Mouse (Mus musculus): ENCODE measurements around the gene Rasgef1c. TPM values are rescaled to one million over a fixed set of nuclear protein-coding genes. Genes with fewer than 3 reads are reported as not detected.

Gene Rasgef1c
- total RNA-seq, 1 experiment from 2014 or later = 1.3 TPM

- no peak for DNase-seq
These were observed 76.4 kb downstream of the Rasgef1c start for GRCm38 (mm10) chr11:49977963-49978568.

DNA sequence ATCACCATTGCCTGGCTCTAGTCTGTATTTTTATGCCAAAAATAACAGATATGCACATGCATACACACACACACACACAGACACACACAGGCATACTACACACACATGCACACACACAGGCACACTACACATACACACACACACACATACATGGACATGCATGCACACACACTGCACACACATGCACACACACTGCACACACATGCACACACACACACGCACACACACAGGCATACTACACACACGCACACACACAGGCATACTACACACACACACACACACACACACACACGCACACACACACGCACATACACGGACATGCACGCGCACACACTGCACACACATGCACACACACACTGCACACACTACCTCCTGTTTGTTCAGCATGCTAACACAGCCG, 77.3 kb downstream of the Rasgef1c start:
- no peak for DNase-seq

GRCm38 (mm10) chr11:49980681-49981235, 79.1 kb downstream of the Rasgef1c start:
- DNase-seq = no peak

GRCm38 (mm10) chr11:49981321-49981963, 79.8 kb downstream of the Rasgef1c start:
- peak; percentile 8 for DNase-seq

DNA sequence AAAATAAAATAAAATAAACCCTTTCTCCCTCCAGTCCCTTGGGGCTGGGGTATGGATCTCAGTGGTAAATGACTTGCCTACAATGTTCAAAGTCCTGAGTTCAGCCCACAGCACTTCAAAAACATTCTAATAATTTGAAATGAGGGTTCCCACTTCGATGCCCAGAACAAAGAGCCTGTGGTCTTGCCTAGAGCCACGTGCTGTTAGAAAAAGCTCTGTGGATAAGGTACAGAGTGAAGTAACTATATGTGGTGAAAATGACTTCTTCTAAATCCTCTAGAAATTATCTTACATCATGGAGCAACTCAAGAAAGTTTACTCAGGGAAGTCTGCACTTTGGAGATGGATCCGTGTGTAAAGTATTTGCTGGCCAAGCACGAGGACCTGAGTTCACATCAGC, 80.5 kb downstream of the Rasgef1c start:
- DNase-seq = no peak

- DNase-seq = no peak
These were observed 81.2 kb downstream of the Rasgef1c start for GRCm38 (mm10) chr11:49982881-49983280.

- no peak for DNase-seq
These were observed 82.4 kb downstream of the Rasgef1c start for GRCm38 (mm10) chr11:49983875-49984552.

DNA sequence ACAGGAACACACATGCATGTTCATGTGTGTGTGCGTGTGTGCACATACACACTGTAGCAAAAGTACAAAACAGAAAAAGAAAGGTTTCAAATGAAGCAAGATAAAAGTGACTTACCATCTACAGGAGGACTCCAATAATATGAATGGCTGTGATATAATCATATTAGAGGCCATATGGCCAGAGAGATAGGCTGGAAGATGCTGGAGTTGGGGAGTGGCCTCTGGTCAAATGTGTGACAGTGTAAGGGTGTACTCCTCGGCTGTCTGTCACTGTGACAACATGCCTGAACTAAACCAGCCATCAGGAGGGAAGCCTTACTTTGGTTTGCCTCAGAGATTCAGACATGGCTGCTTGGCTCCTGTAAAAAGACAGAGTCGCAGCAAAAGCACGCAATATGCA, 83.4 kb downstream of the Rasgef1c start:
- no peak for DNase-seq

GRCm38 (mm10) chr11:49986277-49987036, 84.8 kb downstream of the Rasgef1c start:
- peak; percentile 83 for DNase-seq

- no peak for DNase-seq
These were observed 92.9 kb downstream of the Rasgef1c start for GRCm38 (mm10) chr11:49994536-49994935.

DNA sequence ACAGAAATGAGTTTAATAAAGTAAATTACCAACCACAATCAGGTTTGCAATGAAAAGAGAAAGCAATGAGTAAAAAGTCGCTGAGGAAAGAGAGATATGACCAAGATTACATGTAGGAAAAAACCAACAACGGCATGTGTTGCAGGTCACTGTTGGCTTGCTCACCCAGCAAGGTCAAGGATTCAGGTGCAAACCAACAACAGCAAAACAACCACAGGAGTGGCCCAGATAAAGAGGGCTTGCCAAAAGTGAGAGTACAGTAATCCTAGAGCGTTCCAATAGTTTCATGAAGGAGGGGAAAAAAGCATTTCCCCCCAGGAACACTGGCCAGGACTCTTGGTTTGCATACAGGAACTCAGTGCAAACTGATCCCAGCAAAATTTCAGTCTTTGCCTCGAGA, 94.8 kb downstream of the Rasgef1c start:
- no peak for DNase-seq

DNA sequence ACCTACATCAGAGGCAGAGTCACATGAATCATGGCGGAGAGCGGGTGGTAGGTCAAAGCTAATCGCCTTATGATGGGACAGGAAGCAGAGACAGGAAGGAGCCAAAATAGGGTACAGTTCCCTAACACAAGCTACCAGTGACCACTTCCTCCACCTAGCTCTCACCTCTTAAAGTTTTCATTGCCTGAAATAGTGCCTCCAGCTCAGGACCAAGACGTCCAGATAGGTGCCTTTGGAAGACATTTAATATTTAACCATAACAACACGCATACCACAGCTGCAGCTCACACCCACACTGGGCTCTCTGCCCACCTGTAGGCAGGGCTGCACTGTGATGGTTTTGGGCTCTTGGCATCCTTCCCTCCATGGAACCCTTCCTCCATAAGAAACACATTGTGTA, 95.7 kb downstream of the Rasgef1c start:
- DNase-seq = no peak

DNA sequence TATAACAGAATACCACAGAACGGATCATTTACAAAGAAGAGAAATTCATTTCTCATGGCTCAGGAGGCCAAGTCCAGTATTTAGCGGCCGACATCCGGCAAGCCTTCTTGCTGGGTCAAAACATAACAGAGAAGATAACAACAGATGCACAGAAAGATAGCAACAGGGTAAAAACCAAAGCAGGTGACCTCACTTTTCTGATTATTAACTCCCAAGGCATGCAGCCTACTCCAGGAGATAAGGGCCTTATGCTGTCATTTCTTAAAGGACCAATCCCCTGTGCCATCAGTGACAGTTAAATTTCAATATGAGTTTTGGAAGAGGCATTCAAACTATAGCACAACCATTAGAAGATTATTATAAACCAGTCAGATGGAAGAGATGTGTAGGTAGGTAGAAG, 101.2 kb downstream of the Rasgef1c start:
- DNase-seq = no peak

DNA sequence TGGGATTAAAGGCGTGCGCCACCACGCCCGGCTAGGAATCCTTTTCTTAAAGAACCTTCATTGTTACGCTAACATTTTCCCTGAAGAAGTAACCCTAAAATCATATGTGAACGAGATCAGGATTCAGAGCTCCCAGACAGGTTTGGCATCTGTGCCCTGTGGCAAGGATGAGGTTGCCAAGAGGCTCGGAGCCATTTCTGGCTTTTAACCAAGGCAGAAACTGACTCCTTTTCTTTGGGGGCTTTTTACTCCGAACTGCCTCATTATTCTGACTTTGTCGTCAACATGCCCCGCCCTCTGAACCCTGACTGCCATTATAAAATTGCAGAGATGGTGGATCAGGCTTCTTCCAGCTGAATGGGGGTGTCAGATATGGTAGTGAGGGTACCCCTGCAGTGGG, 106.1 kb downstream of the Rasgef1c start:
- no peak for DNase-seq

DNA sequence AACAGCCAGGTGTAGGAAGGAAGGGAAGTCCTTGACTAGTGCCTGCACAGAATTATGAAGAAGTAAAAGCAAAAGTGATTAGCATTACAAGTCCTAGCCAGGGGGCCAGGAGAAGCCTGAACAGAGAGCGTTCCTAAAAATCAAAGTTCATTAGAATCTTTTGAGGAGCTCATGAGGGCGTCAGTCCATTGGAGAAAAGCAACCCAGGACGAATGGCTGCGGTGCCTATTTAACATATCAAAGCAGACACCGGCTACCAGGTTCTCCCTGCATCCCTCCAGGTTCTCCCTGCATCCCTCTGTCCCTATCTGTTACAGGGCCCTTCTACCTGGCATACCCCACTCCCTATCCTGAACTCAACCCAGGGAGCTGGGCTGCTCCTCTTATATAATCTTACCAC, 106.6 kb downstream of the Rasgef1c start:
- DNase-seq = no peak

- DNase-seq = no peak
These were observed 111.4 kb downstream of the Rasgef1c start for GRCm38 (mm10) chr11:50013016-50013415.

DNA sequence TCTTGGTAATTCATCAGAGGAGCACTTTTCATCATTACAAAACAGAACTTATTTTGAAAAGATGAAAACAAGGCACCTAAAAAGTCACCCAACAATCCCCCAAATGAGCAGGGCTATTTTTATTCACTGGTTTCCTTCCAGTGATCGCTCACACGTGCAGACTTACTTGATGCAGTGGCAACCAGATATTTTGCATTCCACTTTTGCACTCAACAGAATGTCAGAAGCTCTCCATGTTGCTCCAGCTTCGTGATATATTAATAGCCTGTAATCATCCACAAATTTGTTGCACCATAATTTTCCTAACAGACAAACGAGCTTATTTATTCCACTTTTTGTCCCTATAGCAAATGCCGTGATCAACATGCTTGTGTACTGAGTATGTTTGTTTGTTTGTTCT, 114.9 kb downstream of the Rasgef1c start:
- DNase-seq = no peak

- DNase-seq = no peak
These were observed 115.9 kb downstream of the Rasgef1c start for GRCm38 (mm10) chr11:50017511-50017910.

DNA sequence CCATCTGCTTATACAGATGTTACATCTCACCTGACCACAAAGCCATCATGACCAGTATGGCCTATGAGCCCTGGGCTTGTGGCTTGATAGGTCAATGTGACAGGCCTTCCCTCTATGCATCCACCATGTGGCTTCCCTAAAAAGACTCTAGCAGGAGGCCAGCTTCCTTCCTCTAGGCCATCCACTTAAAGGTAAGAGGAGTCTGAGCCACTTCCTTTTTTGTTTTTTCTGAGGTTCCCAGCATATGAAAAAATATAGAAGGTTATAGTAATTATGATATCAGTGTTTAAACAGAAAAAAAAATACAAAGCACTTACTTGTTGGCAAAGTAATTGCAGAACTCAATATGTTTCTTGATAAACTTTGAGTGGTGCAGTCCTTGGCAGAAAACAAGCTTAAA, 117.2 kb downstream of the Rasgef1c start:
- no peak for DNase-seq

DNA sequence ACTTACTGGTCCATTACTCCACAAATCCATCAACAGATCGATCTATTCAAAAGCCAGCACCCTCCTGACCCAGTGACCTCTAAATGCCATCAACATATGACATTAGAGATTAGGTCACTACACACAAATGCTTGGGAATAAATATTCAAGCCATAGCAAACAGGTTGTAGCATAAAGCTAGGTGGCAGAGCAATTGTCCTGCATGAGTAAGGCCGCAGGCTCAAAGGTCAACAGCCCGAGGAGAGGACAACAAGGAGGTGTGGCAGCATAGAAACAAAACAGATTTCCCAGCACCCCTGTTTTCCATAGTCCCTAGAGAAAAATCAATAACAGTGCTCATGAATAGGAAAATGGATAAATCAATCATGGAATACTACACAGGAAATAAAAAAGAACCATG, 120.5 kb downstream of the Rasgef1c start:
- DNase-seq = no peak

DNA sequence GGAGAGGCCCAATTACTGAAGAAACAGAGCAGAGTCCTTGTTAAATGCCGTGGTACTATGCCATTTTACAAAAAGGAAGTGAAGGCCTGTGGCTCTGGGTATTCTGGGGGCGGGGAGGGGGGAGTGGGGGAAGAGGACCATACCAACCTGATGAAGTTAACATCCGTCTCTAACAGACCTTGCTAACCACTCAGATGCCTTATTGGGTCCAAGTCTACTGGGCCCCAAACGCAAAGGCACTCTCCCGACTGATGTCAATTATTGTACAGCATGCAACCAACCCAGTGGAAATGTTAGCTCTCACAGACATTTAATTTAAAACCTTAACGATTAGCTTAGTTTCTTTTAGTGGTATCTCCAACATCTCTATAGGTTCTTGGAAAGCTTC, 122.8 kb downstream of the Rasgef1c start:
- DNase-seq = no peak

DNA sequence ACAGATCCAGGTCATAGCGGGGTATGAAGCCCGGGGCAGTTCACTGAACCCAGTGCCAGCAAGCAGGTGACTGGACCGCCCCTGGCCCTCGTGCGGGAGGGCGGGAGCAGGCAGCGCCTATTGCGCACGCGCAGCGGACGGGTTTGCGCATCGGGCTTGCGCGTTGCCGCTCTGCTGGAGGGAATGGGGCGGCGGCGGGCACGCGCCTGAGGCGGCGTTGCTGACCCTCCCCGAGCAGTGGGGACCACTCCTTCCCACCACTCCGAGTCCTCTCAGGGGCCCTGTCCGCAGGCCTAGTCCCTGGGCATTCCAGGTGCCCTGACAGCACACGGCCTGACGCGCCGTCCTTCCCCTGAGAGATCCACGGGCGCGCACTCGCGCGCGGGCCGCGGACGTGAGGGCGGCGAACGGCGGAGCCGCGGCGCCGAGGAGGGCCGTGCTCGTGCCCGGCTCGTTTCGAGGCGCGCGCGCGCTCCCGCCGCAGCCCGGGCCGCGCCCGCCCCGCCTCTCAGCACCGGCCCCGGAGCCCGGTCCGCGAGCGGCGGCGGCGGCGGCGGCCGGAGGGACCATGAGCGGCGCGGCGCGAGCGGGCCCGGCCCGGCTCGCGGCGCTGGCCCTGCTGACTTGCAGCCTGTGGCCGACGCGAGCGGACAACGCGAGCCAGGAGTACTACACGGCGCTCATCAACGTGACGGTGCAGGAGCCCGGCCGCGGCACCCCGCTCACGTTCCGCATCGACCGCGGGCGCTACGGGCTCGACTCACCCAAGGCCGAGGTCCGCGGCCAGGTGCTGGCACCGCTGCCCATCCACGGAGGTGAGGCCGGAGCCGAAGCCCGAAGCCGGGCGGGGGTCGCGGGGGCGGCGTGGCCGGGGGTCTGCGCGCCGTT, 123.4 kb downstream of the Rasgef1c start, which contains the start of gene Rnf130:
Gene Rnf130 (plus strand): TSS at position 514 of the 888 bp plus-strand sequence.
- peak; percentile 97 for DNase-seq
